Mouse (Mus musculus): ENCODE data around the gene Hist1h4h. TPM values are rescaled to one million over a fixed set of nuclear protein-coding genes. Genes with fewer than 3 reads are reported as not detected.

Gene Hist1h4h
- polyA plus RNA-seq, 1 experiment from 2014 or later = 4.4 TPM

GRCm38 (mm10) chr13:23515826-23516620, 14.8 kb upstream of the Hist1h4h start:
- H3K27ac ChIP-seq = peak overlapping the region; percentile 54; the same call in 1 of the 2 replicates
- no peaks in the 10 kb centered on the region for H3K9me3 ChIP-seq (replicated peaks)
- H3K36me3 ChIP-seq = no peaks in the 10 kb centered on the region
- 51% methylated on average over 15 of the region's 15 CpGs for WGBS (ENCODE audit: insufficient replicate concordance)
- H3K4me3 ChIP-seq = peak overlapping the region; percentile 65
- H3K4me1 ChIP-seq = peaks cover 39% of the 10 kb centered on the region
- H3K9ac ChIP-seq = peak overlapping the region; percentile 68
- ATAC-seq = no peak
- peak overlapping the region; percentile 93 for H3K4me2 ChIP-seq
- H3K27me3 ChIP-seq (replicated peaks) = no peaks in the 10 kb centered on the region

GRCm38 (mm10) chr13:23516822-23517602, 13.8 kb upstream of the Hist1h4h start:
- no peaks in the 10 kb centered on the region for H3K9me3 ChIP-seq (replicated peaks)
- H3K9ac ChIP-seq = peak overlapping the region; percentile 67
- H3K27me3 ChIP-seq (replicated peaks) = no peaks in the 10 kb centered on the region
- H3K36me3 ChIP-seq = no peaks in the 10 kb centered on the region
- ATAC-seq = peak; percentile 57; the same call in 1 of the 2 replicates
- peaks cover 40% of the 10 kb centered on the region for H3K4me1 ChIP-seq
- peak overlapping the region; percentile 79 for H3K27ac ChIP-seq
- under 1% methylated on average over 19 of the region's 19 CpGs for WGBS (ENCODE audit: insufficient replicate concordance)
- H3K4me3 ChIP-seq = peak overlapping the region; percentile 65
- H3K4me2 ChIP-seq = peak overlapping the region; percentile 93

- Histone ChIP-seq H3K4me3 (peak overlapping the region; percentile 65), H3K36me3 (no peaks in the 10 kb centered on the region), H3K27ac (peak overlapping the region; percentile 84), H3K27me3 (replicated peaks) (no peaks in the 10 kb centered on the region), H3K4me2 (peak overlapping the region; percentile 93), H3K4me1 (peaks cover 42% of the 10 kb centered on the region), H3K9ac (peak overlapping the region; percentile 70), H3K9me3 (replicated peaks) (no peaks in the 10 kb centered on the region)
- WGBS (ENCODE audit: insufficient replicate concordance) = under 1% methylated on average over 27 of the region's 27 CpGs
- ATAC-seq = peak; percentile 81
Observed at GRCm38 (mm10) chr13:23517603-23518294, 13.1 kb upstream of the Hist1h4h start.

GRCm38 (mm10) chr13:23518295-23518603, 12.6 kb upstream of the Hist1h4h start:
- H3K4me2 ChIP-seq = peak overlapping the region; percentile 93
- peak overlapping the region; percentile 65 for H3K4me3 ChIP-seq
- no peaks in the 10 kb centered on the region for H3K27me3 ChIP-seq (replicated peaks)
- WGBS (ENCODE audit: insufficient replicate concordance) = under 1% methylated on average over 6 of the region's 6 CpGs
- no peaks in the 10 kb centered on the region for H3K36me3 ChIP-seq
- peak overlapping the region; percentile 70 for H3K9ac ChIP-seq
- H3K9me3 ChIP-seq (replicated peaks) = no peaks in the 10 kb centered on the region
- H3K4me1 ChIP-seq = peaks cover 42% of the 10 kb centered on the region
- peak overlapping the region; percentile 84 for H3K27ac ChIP-seq
- ATAC-seq = no peak

- peak overlapping the region; percentile 93 for H3K4me2 ChIP-seq
- H3K9me3 ChIP-seq (replicated peaks) = no peaks in the 10 kb centered on the region
- H3K4me1 ChIP-seq = peaks cover 43% of the 10 kb centered on the region
- H3K27ac ChIP-seq = peak overlapping the region; percentile 82
- ATAC-seq = peak; percentile 61
- WGBS (ENCODE audit: insufficient replicate concordance) = 0% methylated on average over 6 of the region's 6 CpGs
- H3K36me3 ChIP-seq = no peaks in the 10 kb centered on the region
- peak overlapping the region; percentile 56; the same call in 1 of the 2 replicates for H3K9ac ChIP-seq
- H3K27me3 ChIP-seq (replicated peaks) = no peaks in the 10 kb centered on the region
- H3K4me3 ChIP-seq = peak overlapping the region; percentile 65
Observed at GRCm38 (mm10) chr13:23518885-23519284, 12.0 kb upstream of the Hist1h4h start.

- H3K9me3 ChIP-seq (replicated peaks) = no peaks in the 10 kb centered on the region
- H3K9ac ChIP-seq = peak overlapping the region; percentile 35; the same call in 1 of the 2 replicates
- under 1% methylated on average over 10 of the region's 10 CpGs for WGBS (ENCODE audit: insufficient replicate concordance)
- H3K36me3 ChIP-seq = no peaks in the 10 kb centered on the region
- peak; percentile 42 for ATAC-seq
- peak overlapping the region; percentile 93 for H3K4me2 ChIP-seq
- H3K4me1 ChIP-seq = peaks cover 46% of the 10 kb centered on the region
- H3K4me3 ChIP-seq = peak overlapping the region; percentile 65
- H3K27me3 ChIP-seq (replicated peaks) = no peaks in the 10 kb centered on the region
- H3K27ac ChIP-seq = peak overlapping the region; percentile 82
Observed at GRCm38 (mm10) chr13:23519416-23519815, 11.4 kb upstream of the Hist1h4h start.

- Histone ChIP-seq H3K9ac (no peak overlapping the region), H3K36me3 (no peaks in the 10 kb centered on the region), H3K27ac (0 out of 2 replicates have a peak overlapping the region, but pooled peaks have one; percentile 8), H3K4me3 (peak overlapping the region; percentile 38), H3K27me3 (replicated peaks) (no peaks in the 10 kb centered on the region), H3K9me3 (replicated peaks) (no peaks in the 10 kb centered on the region), H3K4me1 (peaks cover 59% of the 10 kb centered on the region), H3K4me2 (peak overlapping the region; percentile 93)
- ATAC-seq = peak; percentile 57
- 1% methylated on average over 14 of the region's 14 CpGs for WGBS (ENCODE audit: insufficient replicate concordance)
Observed at GRCm38 (mm10) chr13:23521703-23522102, 9.1 kb upstream of the Hist1h4h start.

GRCm38 (mm10) chr13:23523976-23524375, 6.9 kb upstream of the Hist1h4h start:
- ATAC-seq = no peak
- Histone ChIP-seq H3K36me3 (no peaks in the 10 kb centered on the region), H3K4me1 (peaks cover 63% of the 10 kb centered on the region), H3K9me3 (replicated peaks) (no peaks in the 10 kb centered on the region), H3K4me2 (no peak overlapping the region), H3K9ac (no peak overlapping the region), H3K27me3 (replicated peaks) (no peaks in the 10 kb centered on the region), H3K27ac (no peak overlapping the region), H3K4me3 (no peak overlapping the region)
- 29% methylated on average over 5 of the region's 5 CpGs for WGBS (ENCODE audit: insufficient replicate concordance)

GRCm38 (mm10) chr13:23524654-23525053, 6.2 kb upstream of the Hist1h4h start:
- H3K36me3 ChIP-seq = no peaks in the 10 kb centered on the region
- H3K4me3 ChIP-seq = no peak overlapping the region
- H3K4me1 ChIP-seq = peaks cover 63% of the 10 kb centered on the region
- H3K4me2 ChIP-seq = peak overlapping the region; percentile 73
- no peaks in the 10 kb centered on the region for H3K27me3 ChIP-seq (replicated peaks)
- 0 out of 2 replicates have a peak overlapping the region, but pooled peaks have one; percentile 6 for H3K27ac ChIP-seq
- no peak overlapping the region for H3K9ac ChIP-seq
- peak; percentile 30; the same call in 1 of the 2 replicates for ATAC-seq
- WGBS (ENCODE audit: insufficient replicate concordance) = 7% methylated on average over 5 of the region's 5 CpGs
- H3K9me3 ChIP-seq (replicated peaks) = no peaks in the 10 kb centered on the region

- H3K9ac ChIP-seq = peak overlapping the region; percentile 67
Observed at GRCm38 (mm10) chr13:23525901-23526300, 4.9 kb upstream of the Hist1h4h start.

GRCm38 (mm10) chr13:23526312-23526711, 4.5 kb upstream of the Hist1h4h start:
- Histone ChIP-seq H3K36me3 (no peaks in the 10 kb centered on the region), H3K4me2 (peak overlapping the region; percentile 73), H3K4me3 (peak overlapping the region; percentile 57), H3K27me3 (replicated peaks) (no peaks in the 10 kb centered on the region), H3K9ac (peak overlapping the region; percentile 67), H3K9me3 (replicated peaks) (no peaks in the 10 kb centered on the region), H3K27ac (peak overlapping the region; percentile 64; the same call in 1 of the 2 replicates), H3K4me1 (peaks cover 50% of the 10 kb centered on the region)
- no peak for ATAC-seq
- WGBS (ENCODE audit: insufficient replicate concordance) = 0% methylated on average over 17 of the region's 17 CpGs

More at GRCm38 (mm10) chr13:23525901-23526300, 4.9 kb upstream of the Hist1h4h start:
- Histone ChIP-seq H3K36me3 (no peaks in the 10 kb centered on the region), H3K9me3 (replicated peaks) (no peaks in the 10 kb centered on the region), H3K27me3 (replicated peaks) (no peaks in the 10 kb centered on the region), H3K4me2 (peak overlapping the region; percentile 73), H3K4me3 (peak overlapping the region; percentile 57), H3K27ac (peak overlapping the region; percentile 23; the same call in 1 of the 2 replicates), H3K4me1 (peaks cover 54% of the 10 kb centered on the region)
- 1% methylated on average over 10 of the region's 10 CpGs for WGBS (ENCODE audit: insufficient replicate concordance)
- no peak for ATAC-seq
